Mouse (Mus musculus): ENCODE data around the gene Pex14. TPM values are rescaled to one million over a fixed set of nuclear protein-coding genes. Genes with fewer than 3 reads are reported as not detected.

The Pex14 gene
- 55.5 and 57.8 TPM in 2 replicates for polyA plus RNA-seq (2021; fragmentation: Nextera tagmentation)
- long read RNA-seq, experiment 1, transcript Pex14-201 (9 exons, 2,006 nt): major isoform, 481 of 537 reads
- long read RNA-seq, experiment 1, partial matches to known transcripts: 26 of 537 reads
- long read RNA-seq, experiment 1, other reads (novel, unspliced or antisense): 28 of 537 reads
- long read RNA-seq, experiment 2, transcript Pex14-201 (9 exons, 2,006 nt): major isoform, 75 of 89 reads
- long read RNA-seq, experiment 2, partial matches to known transcripts: 5 of 89 reads
- long read RNA-seq, experiment 2, other reads (novel, unspliced or antisense): 9 of 89 reads

DNA sequence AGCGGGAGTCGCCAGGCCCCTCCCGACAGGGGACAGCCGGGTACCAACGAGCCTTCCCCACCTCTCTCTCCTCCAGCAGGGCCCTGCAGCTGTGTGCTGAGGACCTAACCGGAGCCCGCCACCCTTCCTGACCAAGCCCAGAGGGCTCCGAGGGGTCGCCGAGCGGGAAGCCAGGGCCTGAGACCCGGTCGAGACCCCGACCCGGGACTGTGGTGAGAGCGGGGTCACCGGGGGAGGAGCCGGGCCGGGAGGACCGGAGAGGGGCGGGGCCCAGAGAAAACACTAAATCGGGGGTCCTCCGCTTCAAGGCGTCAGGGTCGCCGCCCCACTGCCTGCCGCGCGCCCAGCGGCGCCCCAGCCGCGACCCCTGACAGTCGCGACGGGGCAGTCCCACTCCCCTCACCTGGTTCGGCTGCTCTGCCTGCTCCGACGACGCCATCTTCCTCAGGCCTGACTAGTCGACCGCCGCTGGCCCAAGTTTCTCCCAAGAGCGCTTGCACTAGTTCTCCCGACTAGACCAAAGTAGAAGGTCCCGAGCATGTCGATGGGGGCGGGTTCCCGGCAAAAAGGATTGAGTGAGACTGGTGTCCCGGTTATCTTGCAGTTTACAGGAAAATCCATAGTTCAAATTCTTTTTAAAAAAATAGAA is at the start of gene Pex14:
TSS of gene Pex14 (minus strand) at position 508 of the 649 bp plus-strand sequence.

DNA sequence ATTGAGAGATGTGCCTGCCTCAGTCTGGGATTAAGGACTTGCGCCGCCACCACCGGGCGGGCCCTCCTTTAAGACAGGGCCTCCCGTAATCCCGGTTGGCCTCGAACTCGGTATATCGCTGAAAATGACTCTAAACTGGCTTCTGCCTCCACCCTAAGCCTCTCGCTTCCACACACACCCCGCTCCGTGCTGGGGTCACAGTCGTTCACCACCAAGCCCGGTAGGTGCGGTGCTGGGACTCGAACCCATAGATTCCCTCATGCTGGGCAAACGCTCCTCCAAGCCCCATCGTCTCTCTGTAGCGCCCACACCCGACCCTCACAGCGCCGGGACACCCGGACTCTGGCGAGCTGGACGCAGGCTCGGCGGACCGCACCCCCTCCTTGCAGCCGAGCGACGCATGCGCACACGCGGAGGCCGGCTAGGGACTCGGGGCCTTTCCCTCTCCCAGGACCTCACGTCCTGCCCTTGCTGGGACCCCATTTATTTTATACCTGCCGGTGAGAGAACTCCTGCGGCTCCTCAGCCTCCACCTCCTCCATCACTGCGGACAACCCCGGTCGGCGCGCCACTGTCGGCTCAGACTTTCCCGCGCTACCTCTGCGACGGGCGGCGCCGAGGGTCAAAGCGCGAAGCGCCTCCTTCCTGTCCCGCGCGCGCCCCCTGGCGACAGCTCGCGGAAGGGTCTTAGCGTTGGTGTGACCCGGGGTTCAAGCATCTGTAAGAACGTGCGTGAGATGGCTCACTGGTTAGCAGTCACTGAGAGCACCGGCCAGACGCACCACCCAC is 37.5 kb upstream of the Pex14 start, which contains the start of gene Cenps:
TSS of gene Cenps (minus strand) at position 648 of the 789 bp plus-strand sequence.

DNA sequence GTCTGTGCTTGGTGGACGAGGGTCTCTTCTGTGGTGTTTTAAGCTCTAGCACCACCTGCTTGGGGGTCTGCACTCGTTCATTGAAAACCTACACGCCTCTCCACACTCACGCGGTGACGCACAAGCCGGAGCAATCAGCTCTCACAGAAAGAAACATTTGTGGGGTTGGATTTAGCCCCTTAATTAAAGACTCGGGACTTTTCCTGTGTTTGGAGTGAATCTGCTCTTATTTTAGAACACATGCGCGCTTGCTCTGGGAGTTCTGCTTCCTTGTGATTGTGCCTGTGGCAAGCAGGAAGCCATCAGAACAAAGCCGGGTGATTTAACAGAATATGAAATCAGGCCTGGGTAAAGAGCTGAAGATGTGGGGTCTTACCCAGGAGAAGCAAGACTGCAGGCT is 27.0 kb upstream of the Pex14 start, which contains the start of gene Cort:
TSS of gene Cort (minus strand) at position 101 of the 400 bp plus-strand sequence.

GRCm38 (mm10) chr4:149103875-149104561 is 4.3 kb upstream of the Pex14 start, which contains the start of gene Dffa:
Gene Dffa (plus strand): TSS chr4:149104146.

Other genes with a start within 250 kb of the Pex14 start
- 11.7 and 16.7 TPM in 2 replicates for gene Dffa, start 4.3 kb upstream of the Pex14 start, polyA plus RNA-seq (2021; fragmentation: Nextera tagmentation)
- gene Cort, start 26.9 kb upstream of the Pex14 start, polyA plus RNA-seq (2021; fragmentation: Nextera tagmentation): 29.8 and 33.1 TPM in 2 replicates
- 8.8 and 11.1 TPM in 2 replicates for gene Cenps, start 37.8 kb upstream of the Pex14 start, polyA plus RNA-seq (2021; fragmentation: Nextera tagmentation)
- gene Pgd, start 66.9 kb upstream of the Pex14 start, polyA plus RNA-seq (2021; fragmentation: Nextera tagmentation): 15.5 and 20.8 TPM in 2 replicates
- 51.0 and 56.0 TPM in 2 replicates for gene Kif1b, start 207.8 kb upstream of the Pex14 start, polyA plus RNA-seq (2021; fragmentation: Nextera tagmentation)

All from left cerebral cortex, adult 6 months (tissue).